Comparison of ENCODE assay signal across 8 mouse cellular contexts in the genomic region with DNA sequence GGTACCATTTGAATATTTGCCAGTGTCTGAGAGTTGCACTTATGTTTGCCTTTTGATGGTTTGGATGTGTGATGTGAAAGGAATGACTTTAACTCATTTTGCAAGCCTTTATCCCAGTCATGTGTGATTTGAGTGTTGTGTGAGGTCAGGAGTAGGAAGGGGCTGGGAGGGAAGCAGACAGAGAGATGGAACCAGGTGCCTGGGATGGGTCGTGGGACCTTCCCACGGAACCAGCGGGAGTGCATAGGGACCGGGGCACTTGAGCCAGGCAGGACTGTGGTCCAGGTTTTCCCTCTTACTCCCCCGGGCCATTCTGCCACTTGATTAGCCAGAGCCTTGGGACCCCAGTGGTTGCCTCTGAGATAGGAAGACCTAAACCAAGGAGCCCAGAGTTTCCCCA. TPM values are rescaled to one million over a fixed set of nuclear protein-coding genes. Genes with fewer than 3 reads are reported as not detected.
A peak's percentile ranks its signal among the peaks of the same experiment; 100 is the strongest.
DNase-seq lines count a peak whose midpoint lies in the region; ATAC-seq and TF ChIP-seq lines count a peak whose summit lies in the region.

No protein-coding gene starts in this region.

- peak overlapping the region; percentile 97 for H3K27ac ChIP-seq in gastrocnemius, adult 2 months
- H3K27ac ChIP-seq in embryonic facial prominence, embryonic 12.5 days: peak overlapping the region; percentile 96
- 0 out of 2 replicates have a peak overlapping the region, but pooled peaks have one; percentile 89 for H3K27ac ChIP-seq in intestine, postnatal 0 days (ENCODE audit: low read depth, low read length)
- peak overlapping the region; percentile 93 for H3K27ac ChIP-seq in neural tube, embryonic 15.5 days (replicated peaks)

- TF ChIP-seq CTCF in gastrocnemius, adult 2 months (IDR thresholded peaks at IDR 0.05): no peak
- no peak for TF ChIP-seq CTCF in intestine, postnatal 0 days (IDR thresholded peaks at IDR 0.05; ENCODE audit: low read depth)

- 25% methylated on average over 5 of the region's 5 CpGs for WGBS in embryonic facial prominence, embryonic 12.5 days
- 27% methylated on average over 5 of the region's 5 CpGs for WGBS in intestine, postnatal 0 days
- WGBS in neural tube, embryonic 15.5 days: 21% methylated on average over 5 of the region's 5 CpGs

- intact Hi-C loops in gastrocnemius, adult 2 months (cut with DNase I): no loop called here

- H3K27me3 ChIP-seq in embryonic facial prominence, embryonic 12.5 days: no peaks in the 10 kb centered on the region
- no peaks in the 10 kb centered on the region; the same call in 1 of the 2 replicates for H3K27me3 ChIP-seq in intestine, postnatal 0 days (replicated peaks; ENCODE audit: control insufficient read depth, insufficient read depth, low read length)
- no peaks in the 10 kb centered on the region for H3K27me3 ChIP-seq in neural tube, embryonic 15.5 days (replicated peaks)

- no peaks in the 10 kb centered on the region for H3K36me3 ChIP-seq in embryonic facial prominence, embryonic 12.5 days
- no peaks in the 10 kb centered on the region for H3K36me3 ChIP-seq in intestine, postnatal 0 days (ENCODE audit: control insufficient read depth, insufficient read depth)
- no peaks in the 10 kb centered on the region for H3K36me3 ChIP-seq in neural tube, embryonic 15.5 days

- peaks cover 10% of the 10 kb centered on the region for H3K4me1 ChIP-seq in embryonic facial prominence, embryonic 12.5 days
- H3K4me1 ChIP-seq in intestine, postnatal 0 days (replicated peaks; ENCODE audit: control insufficient read depth, insufficient read depth, low read length): peaks cover 3% of the 10 kb centered on the region; the same call in 1 of the 2 replicates
- H3K4me1 ChIP-seq in neural tube, embryonic 15.5 days: peaks cover 17% of the 10 kb centered on the region

- peak overlapping the region; percentile 81 for H3K4me3 ChIP-seq in gastrocnemius, adult 2 months
- peak overlapping the region; percentile 83 for H3K4me3 ChIP-seq in embryonic facial prominence, embryonic 12.5 days
- peak overlapping the region; percentile 84 for H3K4me3 ChIP-seq in intestine, postnatal 0 days (ENCODE audit: low read depth, low read length)
- H3K4me3 ChIP-seq in neural tube, embryonic 15.5 days (replicated peaks): peak overlapping the region; percentile 75

- peak overlapping the region; percentile 90 for H3K9ac ChIP-seq in embryonic facial prominence, embryonic 12.5 days
- peak overlapping the region; percentile 93 for H3K9ac ChIP-seq in intestine, postnatal 0 days (ENCODE audit: low read depth, low read length)
- H3K9ac ChIP-seq in neural tube, embryonic 15.5 days (replicated peaks): peak overlapping the region; percentile 83

- H3K4me2 ChIP-seq in embryonic facial prominence, embryonic 12.5 days (replicated peaks): peak overlapping the region; percentile 62
- peak overlapping the region; percentile 86 for H3K4me2 ChIP-seq in intestine, postnatal 0 days (replicated peaks; ENCODE audit: low read depth)
- peak overlapping the region; percentile 62 for H3K4me2 ChIP-seq in neural tube, embryonic 15.5 days

- no peaks in the 10 kb centered on the region for H3K9me3 ChIP-seq in embryonic facial prominence, embryonic 12.5 days
- H3K9me3 ChIP-seq in intestine, postnatal 0 days (ENCODE audit: control insufficient read depth): no peaks in the 10 kb centered on the region
- no peaks in the 10 kb centered on the region for H3K9me3 ChIP-seq in neural tube, embryonic 15.5 days (replicated peaks)

- no peak for DNase-seq in gastrocnemius, adult 2 months
- DNase-seq in gastrocnemius, adult 8-10 months (ENCODE audit: low spot score in 2 of 2): no peak
- DNase-seq in 3134 (ENCODE audit: extremely low read depth, insufficient read length, low spot score): peak; percentile 32
- DNase-seq in c-Kit-positive CD71-positive TER-119-positive erythroid progenitor cells, embryonic 14.5 days (ENCODE audit: low spot score): no peak
- DNase-seq in adrenal gland, adult 18-20 months (ENCODE audit: low spot score in 2 of 2): no peak

- 0 out of 2 replicates have a peak, but pooled peaks have one; percentile 2 for ATAC-seq in embryonic facial prominence, embryonic 12.5 days (ENCODE audit: insufficient number of reproducible peaks, insufficient read depth, low FRiP score, low TSS enrichment)
- peak; percentile 12; the same call in 1 of the 2 replicates for ATAC-seq in intestine, postnatal 0 days
- ATAC-seq in neural tube, embryonic 15.5 days (ENCODE audit: low FRiP score): peak; percentile 49

RNA-seq across cellular contexts. Expression of gene Nprl3, which starts 0.5 kb away (rescaled TPM):
- 10 to 100 TPM; 25.6 to 29.6 TPM for total RNA-seq in gastrocnemius, adult 2 months (2021)
- 10 to 100 TPM; 22.9 to 27.2 (median 24.6) TPM for total RNA-seq in gastrocnemius, adult 8-10 months (2022)
- 47.9 and 48.2 TPM in 2 replicates for polyA plus RNA-seq in embryonic facial prominence, embryonic 12.5 days (2016; fragmentation: Nextera tagmentation; extraction: Ambion mirVana)
- polyA plus RNA-seq in intestine, postnatal 0 days (2015; fragmentation: Nextera tagmentation; extraction: Ambion mirVana): 19.8 and 20.7 TPM in 2 replicates
- polyA plus RNA-seq in neural tube, embryonic 15.5 days (2015; fragmentation: Nextera tagmentation; extraction: Ambion mirVana): 38.8 and 42.5 TPM in 2 replicates
- total RNA-seq in adrenal gland, adult 18-20 months (2021): 10 to 100 TPM; 52.8 to 64.2 TPM

RNA-seq across cellular contexts. Expression of gene Hba-x, which starts 8.2 kb away (rescaled TPM):
- total RNA-seq in gastrocnemius, adult 2 months (2021): not detected
- total RNA-seq in gastrocnemius, adult 8-10 months (2022): not detected
- 1,599 and 1,804 TPM in 2 replicates for polyA plus RNA-seq in embryonic facial prominence, embryonic 12.5 days (2016; fragmentation: Nextera tagmentation; extraction: Ambion mirVana)
- polyA plus RNA-seq in intestine, postnatal 0 days (2015; fragmentation: Nextera tagmentation; extraction: Ambion mirVana): 0.23 TPM in 1 of 2 replicates, not detected in the other
- 33.0 and 50.2 TPM in 2 replicates for polyA plus RNA-seq in neural tube, embryonic 15.5 days (2015; fragmentation: Nextera tagmentation; extraction: Ambion mirVana)
- not detected for total RNA-seq in adrenal gland, adult 18-20 months (2021)

RNA-seq across cellular contexts. Expression of gene Hba-a1, which starts 15.3 kb away (rescaled TPM):
- total RNA-seq in gastrocnemius, adult 2 months (2021): 100 to 1,000 TPM; 219 to 309 TPM
- total RNA-seq in gastrocnemius, adult 8-10 months (2022): 100 to 1,000 TPM; 119 to 302 (median 188) TPM
- 3,181 and 3,391 TPM in 2 replicates for polyA plus RNA-seq in embryonic facial prominence, embryonic 12.5 days (2016; fragmentation: Nextera tagmentation; extraction: Ambion mirVana)
- polyA plus RNA-seq in intestine, postnatal 0 days (2015; fragmentation: Nextera tagmentation; extraction: Ambion mirVana): 405 and 624 TPM in 2 replicates
- 2,622 and 3,044 TPM in 2 replicates for polyA plus RNA-seq in neural tube, embryonic 15.5 days (2015; fragmentation: Nextera tagmentation; extraction: Ambion mirVana)
- total RNA-seq in adrenal gland, adult 18-20 months (2021): 1,000 to 10,000 TPM; 1,892 to 5,977 TPM

RNA-seq across cellular contexts. Expression of gene Hbq1b, which starts 18.8 kb away (rescaled TPM):
- not detected for total RNA-seq in gastrocnemius, adult 2 months (2021)
- total RNA-seq in gastrocnemius, adult 8-10 months (2022): not detected
- polyA plus RNA-seq in embryonic facial prominence, embryonic 12.5 days (2016; fragmentation: Nextera tagmentation; extraction: Ambion mirVana): 2.5 and 4.6 TPM in 2 replicates
- not detected in 2 replicates for polyA plus RNA-seq in intestine, postnatal 0 days (2015; fragmentation: Nextera tagmentation; extraction: Ambion mirVana)
- polyA plus RNA-seq in neural tube, embryonic 15.5 days (2015; fragmentation: Nextera tagmentation; extraction: Ambion mirVana): 0.93 and 1.1 TPM in 2 replicates
- total RNA-seq in adrenal gland, adult 18-20 months (2021): not detected

RNA-seq across cellular contexts. Expression of gene Hba-a2, which starts 28.3 kb away (rescaled TPM):
- 100 to 1,000 TPM; 153 to 208 TPM for total RNA-seq in gastrocnemius, adult 2 months (2021)
- total RNA-seq in gastrocnemius, adult 8-10 months (2022): 100 to 1,000 TPM in 3 of 4 experiments, 10 to 100 TPM in 1; 93.3 to 179 (median 137) TPM
- polyA plus RNA-seq in embryonic facial prominence, embryonic 12.5 days (2016; fragmentation: Nextera tagmentation; extraction: Ambion mirVana): 6,828 and 7,450 TPM in 2 replicates
- 860 and 1,295 TPM in 2 replicates for polyA plus RNA-seq in intestine, postnatal 0 days (2015; fragmentation: Nextera tagmentation; extraction: Ambion mirVana)
- 6,998 and 8,084 TPM in 2 replicates for polyA plus RNA-seq in neural tube, embryonic 15.5 days (2015; fragmentation: Nextera tagmentation; extraction: Ambion mirVana)
- total RNA-seq in adrenal gland, adult 18-20 months (2021): 1,000 to 10,000 TPM; 1,371 to 4,495 TPM

Comparison
In these comparisons a context has a peak if more than half of its experiments do, and no peak if none do; other contexts are left out.
1. RNA of gene Hba-a1, which starts 15.3 kb away (total RNA-seq): 1,892 to 5,977 TPM in adrenal gland, adult 18-20 months; 219 to 309 TPM in gastrocnemius, adult 2 months and 119 to 302 TPM in gastrocnemius, adult 8-10 months; every median in the first group is over 4 times any median in the second.
2. Peak in every context shown above with its lines, with median percentiles within 50 percentile points of each other: H3K27ac ChIP-seq, H3K4me3 ChIP-seq, ATAC-seq, H3K4me2 ChIP-seq and H3K9ac ChIP-seq.